In the genomic region with DNA sequence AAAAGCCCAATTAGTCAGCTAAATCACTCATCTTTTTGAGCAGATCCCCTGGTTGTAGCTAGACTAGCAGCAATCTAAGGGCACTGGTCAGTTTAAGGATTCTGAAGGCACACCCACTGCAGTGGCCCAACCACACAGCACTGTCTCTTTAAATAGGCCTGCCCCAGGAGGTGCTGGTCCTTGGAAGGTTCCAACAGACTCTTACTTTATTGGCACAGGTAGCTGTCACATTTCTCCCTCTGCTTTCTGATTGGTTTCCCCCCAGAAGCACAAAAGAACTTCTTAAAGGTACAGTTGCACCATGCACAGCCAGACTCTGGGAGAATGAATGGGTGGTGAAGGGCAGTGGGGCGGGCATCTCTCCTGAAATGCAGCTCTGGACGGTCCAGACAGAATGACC, we compare ENCODE assay signal across 9 mouse cellular contexts.
DNase-seq lines count a peak whose midpoint lies in the region; ATAC-seq and TF ChIP-seq lines count a peak whose summit lies in the region.
"Had no signal": no experiment of that assay in that cellular context is flagged by ENCODE, and none has a peak within 500 bp of the region (broad histone marks: within the 10 kb centered on the region; RNA-seq: fewer than 3 reads in every experiment).

No protein-coding gene starts in this region.

- no peak overlapping the region for H3K4me3 ChIP-seq in kidney, postnatal 0 days (replicated peaks; ENCODE audit: low read depth, low read length)
- H3K4me3 ChIP-seq: embryonic facial prominence, embryonic 13.5 days had no signal

- no peak for ATAC-seq in kidney, postnatal 0 days (replicated peaks; ENCODE audit: low FRiP score, low read depth)

- no peak overlapping the region for H3K27ac ChIP-seq in kidney, postnatal 0 days
- H3K27ac ChIP-seq: embryonic facial prominence, embryonic 13.5 days had no signal

- H3K9me3 ChIP-seq in kidney, postnatal 0 days (replicated peaks; ENCODE audit: low read length) = no peaks in the 10 kb centered on the region
- H3K9me3 ChIP-seq: embryonic facial prominence, embryonic 13.5 days had no signal

- no peak overlapping the region for H3K9ac ChIP-seq in kidney, postnatal 0 days (ENCODE audit: low read depth, low read length)
- H3K9ac ChIP-seq: embryonic facial prominence, embryonic 13.5 days had no signal

- H3K4me1 ChIP-seq in kidney, postnatal 0 days (replicated peaks; ENCODE audit: insufficient read depth, low read length) = no peaks in the 10 kb centered on the region

- no peak for TF ChIP-seq CTCF in kidney, postnatal 0 days (IDR thresholded peaks at IDR 0.05; ENCODE audit: low read depth)

- DNase-seq in adrenal gland, postnatal 14 days = peak; percentile 51
- no peak for DNase-seq in adrenal gland, postnatal 4 days (ENCODE audit: low spot score in 2 of 2)
- peak; percentile 54 to 65 for DNase-seq in left cerebral cortex, postnatal 14 days (ENCODE audit: low spot score in 2 of 2)
- DNase-seq in left cerebral cortex, adult 18-20 months (ENCODE audit: low spot score in 2 of 2) = no peak
- peak; percentile 21 for DNase-seq in adipocyte (ENCODE audit: low spot score)
- DNase-seq in kidney, postnatal 0 days (ENCODE audit: low spot score) = peak; percentile 54
- DNase-seq in layer of hippocampus, adult 9-11 months = no peak
- no peak for DNase-seq in left cerebral cortex, adult 11 months (ENCODE audit: low spot score)

- no peak overlapping the region for H3K4me2 ChIP-seq in kidney, postnatal 0 days (ENCODE audit: low read length)
- H3K4me2 ChIP-seq: embryonic facial prominence, embryonic 13.5 days had no signal

- no peaks in the 10 kb centered on the region for H3K36me3 ChIP-seq in kidney, postnatal 0 days (ENCODE audit: insufficient read depth, low read length)
- H3K36me3 ChIP-seq: embryonic facial prominence, embryonic 13.5 days had no signal

- no peaks in the 10 kb centered on the region for H3K27me3 ChIP-seq in kidney, postnatal 0 days (ENCODE audit: insufficient read depth, low read length)
- H3K27me3 ChIP-seq: embryonic facial prominence, embryonic 13.5 days had no signal

- intact Hi-C loops in left cerebral cortex, postnatal 14 days (cut with DNase I) = no loop called here

- WGBS in kidney, postnatal 0 days = 70% methylated on average over 2 of the region's 2 CpGs

Comparison
In these comparisons a context has a peak if more than half of its experiments do, and no peak if none do; other contexts are left out.
1. DNase-seq: peak in adrenal gland, postnatal 14 days (single experiment), left cerebral cortex, postnatal 14 days (2 of 2), adipocyte (single experiment) and kidney, postnatal 0 days (single experiment); none in adrenal gland, postnatal 4 days (0 of 2), left cerebral cortex, adult 18-20 months (0 of 2), layer of hippocampus, adult 9-11 months (single experiment) and left cerebral cortex, adult 11 months (single experiment).